Mouse (Mus musculus): ENCODE results near the gene Pik3r3. TPM values are rescaled to one million over a fixed set of nuclear protein-coding genes. Genes with fewer than 3 reads are reported as not detected.

Pik3r3 gene
- 3.5 and 4.4 TPM in 2 replicates for polyA plus RNA-seq (2012; rRNA removed)

DNA sequence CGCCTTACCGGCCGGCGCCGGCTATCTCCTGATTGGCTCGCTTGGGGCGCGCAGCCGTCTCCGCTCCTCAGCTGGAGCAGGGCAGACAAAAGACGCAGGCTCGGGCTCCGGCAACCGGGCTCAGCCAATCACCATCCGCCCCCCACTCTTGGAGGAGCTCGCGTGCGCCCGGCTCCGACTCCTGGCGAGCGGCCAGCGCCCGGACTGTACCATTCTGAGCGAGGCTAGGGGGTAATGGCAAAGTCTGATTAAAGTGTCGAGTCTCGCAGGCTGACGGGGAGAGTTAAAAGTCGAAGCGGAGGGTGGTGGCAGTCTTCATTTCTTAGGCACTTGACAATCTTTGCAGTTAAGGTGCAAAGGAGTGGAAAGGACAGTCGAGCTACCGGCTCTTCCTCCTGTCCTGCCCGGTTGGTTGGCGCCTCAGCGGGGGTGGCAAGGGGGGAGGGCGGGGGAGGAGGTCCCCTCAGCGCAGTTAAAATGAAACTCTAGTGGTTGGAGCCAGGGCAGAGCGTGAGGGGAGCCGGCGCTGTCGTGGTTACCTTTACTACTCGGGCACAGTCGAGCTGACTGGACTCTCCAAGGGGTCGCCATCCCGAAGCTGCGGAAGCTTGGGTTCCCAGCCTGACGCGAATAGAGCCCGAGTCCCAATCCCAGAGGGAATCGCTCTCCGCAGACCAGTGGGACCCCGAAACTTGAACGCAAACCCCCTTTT lies at the start of gene Pik3r3:
Gene Pik3r3 (plus strand): TSS at position 479 of the 712 bp plus-strand sequence.
- Histone ChIP-seq H3K36me3 (ENCODE audit: control insufficient read depth, insufficient read depth, low read length) (no peaks in the 10 kb centered on the region), H3K4me3 (ENCODE audit: extremely low read depth, insufficient read depth, insufficient read length) (peak within 1 kb of the TSS; percentile 97), H3K27me3 (ENCODE audit: control insufficient read depth, insufficient read depth, low read length) (no peaks in the 10 kb centered on the region; the same call in 1 of the 2 replicates), H3K4me1 (ENCODE audit: control insufficient read depth, insufficient read depth, insufficient read length) (no peaks in the 10 kb centered on the region), H3K27ac (ENCODE audit: insufficient read depth, low read length) (peak within 1 kb of the TSS; percentile 98)
- TF ChIP-seq POLR2A (IDR thresholded peaks at IDR 0.05; ENCODE audit: low read depth, low read length) (peak; percentile 97), CTCF (IDR thresholded peaks at IDR 0.05; ENCODE audit: extremely low read depth, insufficient read depth, insufficient read length, insufficient replicate concordance) (no peak)
- under 1% methylated on average over 52 of the region's 53 CpGs for WGBS
- DNase-seq (ENCODE audit: low read depth in 1 of 2, low spot score in 2 of 2), result peak; percentile 96 to 97

DNA sequence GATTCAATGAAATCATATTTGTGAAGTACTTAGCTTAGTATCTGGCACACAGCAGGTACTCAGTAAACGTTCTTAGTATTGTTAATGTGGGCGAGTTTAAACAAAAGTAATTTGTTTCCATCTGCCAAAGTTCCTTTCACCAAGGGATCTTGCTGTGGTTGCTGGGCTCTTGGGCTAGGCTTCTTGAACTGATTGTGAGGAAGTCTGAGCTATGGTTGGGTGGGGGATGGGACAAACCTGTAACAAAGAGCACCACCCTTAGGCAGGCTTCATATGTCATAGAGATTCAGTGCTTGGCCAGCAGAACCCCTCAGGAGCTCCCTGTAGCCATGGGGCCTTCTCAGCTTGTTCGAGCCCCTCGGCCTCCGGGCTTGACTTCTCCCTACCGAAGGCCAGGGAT lies 48.3 kb upstream of the Pik3r3 start, which contains the start of the genes 1700042G07Rik and Gm49337:
Gene 1700042G07Rik (plus strand): TSS at position 301 of the 400 bp plus-strand sequence.
Gene Gm49337 (plus strand): TSS at position 313 of the 400 bp plus-strand sequence.
- no peaks in the 10 kb centered on the region for H3K36me3 ChIP-seq (ENCODE audit: control insufficient read depth, insufficient read depth, low read length)
- H3K4me1 ChIP-seq (ENCODE audit: control insufficient read depth, insufficient read depth, insufficient read length), result peaks cover 17% of the 10 kb centered on the region; the same call in 1 of the 2 replicates
- H3K27me3 ChIP-seq (ENCODE audit: control insufficient read depth, insufficient read depth, low read length), result no peaks in the 10 kb centered on the region
- no peak for TF ChIP-seq POLR2A (IDR thresholded peaks at IDR 0.05; ENCODE audit: low read depth, low read length)
- TF ChIP-seq CTCF (IDR thresholded peaks at IDR 0.05; ENCODE audit: extremely low read depth, insufficient read depth, insufficient read length, insufficient replicate concordance), result no peak
- DNase-seq (ENCODE audit: low read depth in 1 of 2, low spot score in 2 of 2), result no peak
- no peak within 1 kb of the TSS for H3K4me3 ChIP-seq (ENCODE audit: extremely low read depth, insufficient read depth, insufficient read length)
- 88% methylated on average over 6 of the region's 6 CpGs for WGBS
- H3K27ac ChIP-seq (ENCODE audit: insufficient read depth, low read length), result no peak within 1 kb of the TSS

DNA sequence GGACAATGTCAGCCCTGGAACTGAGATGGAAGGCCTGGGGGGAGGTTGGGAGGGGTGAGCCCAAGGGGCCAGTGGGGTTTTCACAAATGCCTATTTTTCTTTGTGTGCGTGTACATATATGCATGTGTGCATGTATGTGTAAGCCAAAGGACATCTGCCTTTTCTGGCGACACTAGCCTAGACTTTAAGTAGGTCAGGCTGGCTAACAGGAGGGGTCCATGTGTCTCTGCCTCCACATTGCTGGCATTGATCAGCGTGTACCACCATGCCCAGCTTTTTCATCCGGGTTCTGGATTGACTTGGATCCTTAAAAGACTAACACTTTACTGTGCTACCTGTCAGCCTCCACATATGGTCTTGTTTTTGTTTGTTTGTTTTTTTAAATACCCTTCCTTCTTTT lies 47.7 kb upstream of the Pik3r3 start:
- Histone ChIP-seq H3K4me3 (ENCODE audit: extremely low read depth, insufficient read depth, insufficient read length) (no peak overlapping the region), H3K36me3 (ENCODE audit: control insufficient read depth, insufficient read depth, low read length) (no peaks in the 10 kb centered on the region), H3K27ac (ENCODE audit: insufficient read depth, low read length) (no peak overlapping the region), H3K27me3 (ENCODE audit: control insufficient read depth, insufficient read depth, low read length) (no peaks in the 10 kb centered on the region), H3K4me1 (ENCODE audit: control insufficient read depth, insufficient read depth, insufficient read length) (peaks cover 17% of the 10 kb centered on the region; the same call in 1 of the 2 replicates)
- no peak for DNase-seq (ENCODE audit: low read depth in 1 of 2, low spot score in 2 of 2)
- no peak for TF ChIP-seq POLR2A (IDR thresholded peaks at IDR 0.05; ENCODE audit: low read depth, low read length)
- no peak for TF ChIP-seq CTCF (IDR thresholded peaks at IDR 0.05; ENCODE audit: extremely low read depth, insufficient read depth, insufficient read length, insufficient replicate concordance)
- WGBS, result 88% methylated on average over 4 of the region's 4 CpGs

DNA sequence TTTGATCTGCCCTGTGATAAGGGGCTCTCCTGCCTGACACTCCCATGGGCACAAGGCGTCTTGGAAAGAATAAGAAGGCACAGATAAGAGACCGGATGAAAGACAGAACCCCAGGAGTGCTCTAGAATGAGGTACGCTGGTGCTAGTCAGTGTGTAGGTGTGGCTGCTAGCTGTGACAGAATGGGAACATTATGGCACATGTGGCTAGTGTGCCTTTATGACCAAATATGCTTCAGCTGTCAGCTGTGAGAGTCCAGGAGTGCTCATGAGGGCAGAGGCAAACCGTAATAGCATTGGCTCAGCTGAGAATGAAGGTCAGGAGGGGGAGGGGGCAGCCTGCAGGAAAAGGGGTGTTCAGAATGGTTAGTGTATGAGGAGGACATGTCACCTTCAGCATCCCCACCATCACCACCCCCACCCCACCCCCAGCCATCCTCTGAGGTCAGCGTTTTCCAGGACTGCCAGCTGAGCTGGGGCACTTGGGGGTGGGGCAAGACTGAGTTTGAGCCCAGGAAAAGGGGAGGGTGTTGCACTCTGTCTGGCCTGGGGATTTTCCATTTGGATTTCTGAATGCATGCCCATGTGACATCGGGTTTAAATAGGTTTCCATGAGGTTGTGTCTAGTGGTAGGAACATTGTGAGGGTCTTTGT lies 46.8 kb upstream of the Pik3r3 start:
- WGBS, result 79% methylated on average over 6 of the region's 6 CpGs
- no peak overlapping the region for H3K4me3 ChIP-seq (ENCODE audit: extremely low read depth, insufficient read depth, insufficient read length)
- H3K36me3 ChIP-seq (ENCODE audit: control insufficient read depth, insufficient read depth, low read length), result no peaks in the 10 kb centered on the region
- no peaks in the 10 kb centered on the region for H3K27me3 ChIP-seq (ENCODE audit: control insufficient read depth, insufficient read depth, low read length)
- H3K4me1 ChIP-seq (ENCODE audit: control insufficient read depth, insufficient read depth, insufficient read length), result peaks cover 17% of the 10 kb centered on the region; the same call in 1 of the 2 replicates
- DNase-seq (ENCODE audit: low read depth in 1 of 2, low spot score in 2 of 2), result no peak
- TF ChIP-seq CTCF (IDR thresholded peaks at IDR 0.05; ENCODE audit: extremely low read depth, insufficient read depth, insufficient read length, insufficient replicate concordance), result no peak
- TF ChIP-seq POLR2A (IDR thresholded peaks at IDR 0.05; ENCODE audit: low read depth, low read length), result no peak
- H3K27ac ChIP-seq (ENCODE audit: insufficient read depth, low read length), result no peak overlapping the region

DNA sequence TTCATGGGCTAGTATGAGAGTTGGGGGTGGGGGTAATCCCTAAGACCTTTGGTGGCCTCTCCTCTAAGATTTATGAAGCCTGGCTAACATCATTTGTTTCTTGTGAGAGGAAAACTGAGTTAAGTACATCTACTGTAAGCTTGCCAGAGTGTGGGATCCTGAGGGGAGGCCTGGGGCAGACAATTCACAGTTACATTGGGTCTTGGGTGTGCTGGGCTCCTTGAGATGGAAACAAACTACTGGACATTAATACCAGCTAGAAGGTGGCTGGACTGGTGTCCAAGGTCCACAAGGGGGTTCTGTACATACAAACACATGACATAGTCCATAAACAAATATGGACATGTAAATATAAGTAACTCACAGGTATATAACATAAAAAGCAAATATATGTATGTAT lies 46.3 kb upstream of the Pik3r3 start:
- no peak overlapping the region for H3K27ac ChIP-seq (ENCODE audit: insufficient read depth, low read length)
- H3K4me1 ChIP-seq (ENCODE audit: control insufficient read depth, insufficient read depth, insufficient read length), result peaks cover 17% of the 10 kb centered on the region; the same call in 1 of the 2 replicates
- TF ChIP-seq POLR2A (IDR thresholded peaks at IDR 0.05; ENCODE audit: low read depth, low read length) (no peak), CTCF (IDR thresholded peaks at IDR 0.05; ENCODE audit: extremely low read depth, insufficient read depth, insufficient read length, insufficient replicate concordance) (no peak)
- DNase-seq (ENCODE audit: low read depth in 1 of 2, low spot score in 2 of 2), result no peak
- H3K36me3 ChIP-seq (ENCODE audit: control insufficient read depth, insufficient read depth, low read length), result no peaks in the 10 kb centered on the region
- H3K27me3 ChIP-seq (ENCODE audit: control insufficient read depth, insufficient read depth, low read length), result no peaks in the 10 kb centered on the region
- H3K4me3 ChIP-seq (ENCODE audit: extremely low read depth, insufficient read depth, insufficient read length), result no peak overlapping the region

DNA sequence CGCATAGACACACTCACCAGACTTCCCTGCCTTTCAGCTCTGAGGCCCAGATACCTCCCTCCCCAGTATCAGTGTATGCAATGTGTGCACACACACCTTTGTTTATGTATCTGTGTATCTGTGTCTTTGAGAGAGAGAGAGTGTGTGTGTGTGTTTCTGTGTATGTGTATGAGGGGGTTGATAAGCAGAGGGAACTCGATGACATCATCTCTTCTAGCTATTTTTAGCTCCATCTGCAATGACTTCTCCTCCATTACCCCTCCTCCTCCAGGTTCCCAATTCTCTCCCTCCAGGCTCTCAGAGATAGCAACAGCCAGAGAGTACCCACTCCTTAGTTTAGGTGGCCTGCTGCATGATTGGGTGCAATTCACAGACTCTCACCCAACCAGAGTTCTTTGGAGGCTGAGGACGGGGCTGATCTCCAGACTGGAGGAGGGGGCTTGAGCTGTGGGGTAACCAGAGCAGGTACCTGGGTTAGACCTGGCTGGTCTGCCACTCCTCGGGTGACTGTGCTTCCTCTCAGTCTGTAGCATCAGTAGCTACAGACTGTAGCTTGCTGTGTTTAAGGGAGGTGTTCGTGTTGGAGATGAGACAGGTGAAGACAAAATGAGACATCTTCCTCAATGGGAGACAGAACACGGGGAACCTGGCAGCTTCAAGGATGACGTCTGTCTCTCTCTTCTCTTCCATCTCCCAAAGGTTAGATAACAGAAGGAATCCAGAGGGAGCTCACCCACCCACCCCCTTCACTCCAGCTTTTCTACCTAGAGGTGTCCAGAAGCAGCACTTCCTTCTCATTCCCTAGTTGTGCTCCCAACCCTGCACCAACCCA lies 45.5 kb upstream of the Pik3r3 start:
- Histone ChIP-seq H3K27me3 (ENCODE audit: control insufficient read depth, insufficient read depth, low read length) (no peaks in the 10 kb centered on the region), H3K27ac (ENCODE audit: insufficient read depth, low read length) (peak overlapping the region; percentile 37; the same call in 1 of the 2 replicates), H3K36me3 (ENCODE audit: control insufficient read depth, insufficient read depth, low read length) (no peaks in the 10 kb centered on the region), H3K4me1 (ENCODE audit: control insufficient read depth, insufficient read depth, insufficient read length) (peaks cover 17% of the 10 kb centered on the region; the same call in 1 of the 2 replicates), H3K4me3 (ENCODE audit: extremely low read depth, insufficient read depth, insufficient read length) (no peak overlapping the region)
- DNase-seq (ENCODE audit: low read depth in 1 of 2, low spot score in 2 of 2), result no peak
- no peak for TF ChIP-seq CTCF (IDR thresholded peaks at IDR 0.05; ENCODE audit: extremely low read depth, insufficient read depth, insufficient read length, insufficient replicate concordance)
- no peak for TF ChIP-seq POLR2A (IDR thresholded peaks at IDR 0.05; ENCODE audit: low read depth, low read length)
- 37% methylated on average over 7 of the region's 7 CpGs for WGBS

Measured in spleen, adult 2 months (tissue).